ENCODE assay signal across 10 mouse cellular contexts in the genomic region with DNA sequence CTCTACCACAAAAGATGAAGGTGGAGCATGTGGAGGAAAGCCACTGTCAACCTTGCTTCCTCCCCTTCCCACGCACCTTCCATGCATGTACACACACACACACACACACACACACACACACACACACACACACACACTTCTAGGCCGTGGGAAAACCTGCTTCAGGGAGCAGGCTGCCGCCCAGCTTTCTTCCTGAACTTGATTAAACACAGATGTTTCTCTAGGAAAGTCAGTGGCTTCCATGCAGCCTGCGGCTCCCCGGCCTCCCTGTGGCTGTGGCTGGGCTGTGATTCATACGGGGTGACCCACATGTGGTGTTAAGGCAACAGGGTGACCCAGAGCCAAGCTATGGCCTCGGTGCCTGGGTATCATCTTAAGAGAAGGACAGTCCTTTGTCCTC. TPM values are rescaled to one million over a fixed set of nuclear protein-coding genes. Genes with fewer than 3 reads are reported as not detected.
DNase-seq lines count a peak whose midpoint lies in the region; ATAC-seq and TF ChIP-seq lines count a peak whose summit lies in the region.
"Had no signal": no experiment of that assay in that cellular context is flagged by ENCODE, and none has a peak within 500 bp of the region (broad histone marks: within the 10 kb centered on the region; RNA-seq: fewer than 3 reads in every experiment).

No protein-coding gene starts in this region.

- H3K4me1 ChIP-seq in spleen, adult 2 months (ENCODE audit: control insufficient read depth, insufficient read depth, insufficient read length) = peaks cover 37% of the 10 kb centered on the region; the same call in 1 of the 2 replicates
- H3K4me1 ChIP-seq in limb, embryonic 13.5 days = peaks cover 94% of the 10 kb centered on the region
- H3K4me1 ChIP-seq in stomach, postnatal 0 days (replicated peaks; ENCODE audit: control insufficient read depth, insufficient read depth) = peaks cover 19% of the 10 kb centered on the region

- ATAC-seq in limb, embryonic 13.5 days (ENCODE audit: low FRiP score, low read depth) = peak; percentile 58
- peak; percentile 31 for ATAC-seq in stomach, postnatal 0 days (ENCODE audit: low FRiP score, low TSS enrichment)

- peak; percentile 77 for DNase-seq in adrenal gland, adult 2 months
- DNase-seq in adrenal gland, adult 18-20 months (ENCODE audit: low spot score in 2 of 2) = no peak
- no peak for DNase-seq in spleen, adult 2 months (ENCODE audit: low read depth in 1 of 2, low spot score in 2 of 2)
- no peak for DNase-seq in spleen, adult 12 weeks (ENCODE audit: low spot score)
- peak; percentile 63 for DNase-seq in stomach, postnatal 0 days (ENCODE audit: low spot score)
- no peak for DNase-seq in B cell, adult 2 months
- no peak for DNase-seq in yolk sac, embryonic 10.5 days (ENCODE audit: low spot score)
- DNase-seq: liver, embryonic 13.5 days; thymus, postnatal 25 days had no signal

- TF ChIP-seq EP300 in stomach, postnatal 0 days (optimal IDR thresholded peaks at IDR 0.05) = no peak

- no peaks in the 10 kb centered on the region for H3K36me3 ChIP-seq in spleen, adult 2 months (ENCODE audit: control insufficient read depth, insufficient read depth, low read length)
- H3K36me3 ChIP-seq in limb, embryonic 13.5 days = no peaks in the 10 kb centered on the region
- no peaks in the 10 kb centered on the region; the same call in 1 of the 2 replicates for H3K36me3 ChIP-seq in stomach, postnatal 0 days (ENCODE audit: control insufficient read depth, insufficient read depth, low read length)
- H3K36me3 ChIP-seq: liver, embryonic 13.5 days had no signal

- no peak overlapping the region for H3K4me3 ChIP-seq in spleen, adult 2 months (ENCODE audit: extremely low read depth, insufficient read depth, insufficient read length)
- no peak overlapping the region for H3K4me3 ChIP-seq in limb, embryonic 13.5 days
- no peak overlapping the region for H3K4me3 ChIP-seq in stomach, postnatal 0 days (ENCODE audit: low read depth, low read length)
- H3K4me3 ChIP-seq: liver, embryonic 13.5 days had no signal

- peak overlapping the region; percentile 21 for H3K27ac ChIP-seq in spleen, adult 2 months (ENCODE audit: insufficient read depth, low read length)
- H3K27ac ChIP-seq in limb, embryonic 13.5 days = peak overlapping the region; percentile 75
- H3K27ac ChIP-seq in stomach, postnatal 0 days (replicated peaks) = peak overlapping the region; percentile 76

- no peak for TF ChIP-seq CTCF in spleen, adult 2 months (IDR thresholded peaks at IDR 0.05; ENCODE audit: extremely low read depth, insufficient read depth, insufficient read length, insufficient replicate concordance)
- 0 out of 2 replicates have a peak, but pooled peaks have one; percentile 4 for TF ChIP-seq CTCF in stomach, postnatal 0 days (IDR thresholded peaks at IDR 0.05; ENCODE audit: low read depth)

- H3K27me3 ChIP-seq in spleen, adult 2 months (ENCODE audit: control insufficient read depth, insufficient read depth, low read length) = no peaks in the 10 kb centered on the region
- H3K27me3 ChIP-seq in limb, embryonic 13.5 days = no peaks in the 10 kb centered on the region
- no peaks in the 10 kb centered on the region for H3K27me3 ChIP-seq in stomach, postnatal 0 days (ENCODE audit: control insufficient read depth, insufficient read depth, low read length)

- no peaks in the 10 kb centered on the region for H3K9me3 ChIP-seq in limb, embryonic 13.5 days
- no peaks in the 10 kb centered on the region for H3K9me3 ChIP-seq in stomach, postnatal 0 days (ENCODE audit: control insufficient read depth, low read length)
- H3K9me3 ChIP-seq: liver, embryonic 13.5 days had no signal

- H3K4me2 ChIP-seq in limb, embryonic 13.5 days (replicated peaks) = peak overlapping the region; percentile 41
- no peak overlapping the region for H3K4me2 ChIP-seq in stomach, postnatal 0 days (replicated peaks; ENCODE audit: low read depth)

- no peak overlapping the region for H3K9ac ChIP-seq in limb, embryonic 13.5 days
- H3K9ac ChIP-seq in stomach, postnatal 0 days (ENCODE audit: low read length) = no peak overlapping the region
- H3K9ac ChIP-seq: liver, embryonic 13.5 days had no signal

- TF ChIP-seq POLR2A in spleen, adult 2 months (IDR thresholded peaks at IDR 0.05; ENCODE audit: low read depth, low read length) = no peak

- WGBS in spleen, adult 2 months = 30% methylated on average over 7 of the region's 7 CpGs
- WGBS in limb, embryonic 13.5 days = 10% methylated on average over 7 of the region's 7 CpGs
- 4% methylated on average over 7 of the region's 7 CpGs for WGBS in stomach, postnatal 0 days

RNA-seq across cellular contexts. Expression of a gene that starts 22.1 kb away (rescaled TPM):
- total RNA-seq in adrenal gland, adult 2 months (2021) = 10 to 100 TPM; 17.6 to 21.1 TPM
- 37.1 and 49.2 TPM in 2 replicates for polyA plus RNA-seq in adrenal gland, adult 2 months (2012; rRNA removed)
- total RNA-seq in adrenal gland, adult 18-20 months (2021) = 10 to 100 TPM; 21.5 to 22.0 TPM
- 34.6 and 39.6 TPM in 2 replicates for polyA plus RNA-seq in spleen, adult 2 months (2012; rRNA removed)
- 13.7 and 15.5 TPM in 2 replicates for polyA plus RNA-seq in limb, embryonic 13.5 days (2015; fragmentation: Nextera tagmentation; extraction: Ambion mirVana)
- polyA plus RNA-seq in stomach, postnatal 0 days (2015; fragmentation: Nextera tagmentation; extraction: Ambion mirVana) = 4.8 and 5.6 TPM in 2 replicates

RNA-seq across cellular contexts. Expression of a gene that starts 49.4 kb away (rescaled TPM):
- total RNA-seq in adrenal gland, adult 2 months (2021) = 10 to 100 TPM; 46.4 to 70.8 TPM
- polyA plus RNA-seq in adrenal gland, adult 2 months (2012; rRNA removed) = 70.1 and 84.9 TPM in 2 replicates
- 10 to 100 TPM; 52.2 to 69.1 TPM for total RNA-seq in adrenal gland, adult 18-20 months (2021)
- polyA plus RNA-seq in spleen, adult 2 months (2012; rRNA removed) = 65.2 and 74.3 TPM in 2 replicates
- 24.9 and 28.1 TPM in 2 replicates for polyA plus RNA-seq in limb, embryonic 13.5 days (2015; fragmentation: Nextera tagmentation; extraction: Ambion mirVana)
- 10.6 and 11.7 TPM in 2 replicates for polyA plus RNA-seq in stomach, postnatal 0 days (2015; fragmentation: Nextera tagmentation; extraction: Ambion mirVana)

Comparison
In these comparisons a context has a peak if more than half of its experiments do, and no peak if none do; other contexts are left out.
1. DNase-seq: peak in adrenal gland, adult 2 months (single experiment) and stomach, postnatal 0 days (single experiment); none in adrenal gland, adult 18-20 months (0 of 2), spleen, adult 2 months (0 of 2), spleen, adult 12 weeks (single experiment), B cell, adult 2 months (0 of 2) and yolk sac, embryonic 10.5 days (single experiment).
2. H3K27ac ChIP-seq: peak in every context shown above with its lines; median percentile 76 in stomach, postnatal 0 days; 75 in limb, embryonic 13.5 days; 21 in spleen, adult 2 months.